Mouse (Mus musculus): ENCODE data around the gene Tbc1d2b. TPM values are rescaled to one million over a fixed set of nuclear protein-coding genes. Genes with fewer than 3 reads are reported as not detected.

Tbc1d2b gene
- polyA plus RNA-seq, 1 experiment from 2014 or later = 17.1 TPM

DNA sequence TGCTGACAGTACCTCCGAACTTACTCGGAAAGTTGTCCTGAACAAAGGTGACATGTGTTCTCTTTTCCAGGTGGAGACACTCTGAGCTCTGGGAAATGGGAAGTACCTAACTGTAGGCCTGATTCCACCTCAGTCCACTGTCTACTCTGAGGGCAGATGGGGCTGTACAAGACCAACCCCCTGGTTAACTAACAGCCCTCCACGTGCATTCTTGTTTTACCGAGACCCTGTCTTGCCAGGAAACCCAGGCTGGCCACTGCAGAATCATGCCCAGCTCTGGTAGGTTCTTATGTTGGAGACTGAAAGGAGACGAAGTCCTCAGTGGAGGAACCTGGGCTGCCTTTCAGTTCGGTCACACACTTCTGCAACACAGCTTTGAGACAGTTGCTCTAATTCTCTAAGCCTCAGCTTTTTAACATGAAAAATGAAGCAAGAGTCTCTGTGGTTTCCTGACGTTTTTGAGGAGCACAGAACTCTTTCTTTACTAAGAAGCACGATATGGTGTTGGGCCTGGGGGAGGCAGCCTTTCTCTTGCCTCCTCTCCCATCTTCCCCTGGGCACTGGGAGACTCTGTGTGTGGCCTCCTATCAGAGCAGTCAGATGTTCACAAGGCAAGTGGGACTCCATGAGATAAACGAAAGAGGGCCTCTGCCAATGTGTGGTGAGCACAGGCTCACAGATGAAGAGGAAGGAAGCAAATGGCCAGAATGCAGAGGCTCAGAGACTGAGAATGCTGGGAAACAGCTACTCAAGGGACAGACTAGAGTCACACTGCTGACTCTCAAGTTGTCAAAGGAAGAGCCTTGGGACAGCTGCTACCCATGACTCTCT, 33.2 kb downstream of the Tbc1d2b start:
- Histone ChIP-seq H3K4me1 (no peaks in the 10 kb centered on the region), H3K4me3 (replicated peaks) (no peak overlapping the region), H3K4me2 (no peak overlapping the region), H3K27me3 (replicated peaks) (no peaks in the 10 kb centered on the region), H3K9ac (no peak overlapping the region), H3K27ac (peak overlapping the region; percentile 46; the same call in 1 of the 2 replicates), H3K36me3 (no peaks in the 10 kb centered on the region), H3K9me3 (no peaks in the 10 kb centered on the region)
- WGBS = 66% methylated on average over 9 of the region's 9 CpGs
- peak; percentile 93 for ATAC-seq (ENCODE audit: insufficient read depth, low FRiP score, low read depth)

DNA sequence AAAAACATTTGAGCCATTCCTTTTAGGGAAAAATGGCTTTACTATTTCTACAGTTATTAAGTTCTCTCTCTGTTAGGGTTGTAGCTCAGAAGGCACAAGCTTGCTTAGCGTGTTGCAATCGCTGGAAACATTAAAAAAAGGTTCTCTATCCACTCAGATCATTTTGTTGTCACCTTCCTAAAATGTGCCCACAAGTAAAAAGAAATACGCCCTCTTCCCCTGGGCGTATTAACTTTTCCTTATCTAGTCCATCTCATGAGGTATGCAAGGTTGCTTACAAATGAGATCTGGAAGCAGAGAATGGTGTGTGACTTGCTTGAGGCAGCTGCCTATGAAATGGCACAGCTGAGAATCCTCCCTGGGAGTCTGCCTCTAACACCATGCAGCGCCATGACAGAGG, 33.8 kb downstream of the Tbc1d2b start:
- WGBS = 85% methylated on average over 5 of the region's 5 CpGs
- H3K36me3 ChIP-seq = no peaks in the 10 kb centered on the region
- H3K4me1 ChIP-seq = no peaks in the 10 kb centered on the region
- no peak for ATAC-seq (ENCODE audit: insufficient read depth, low FRiP score, low read depth)
- peak overlapping the region; percentile 46; the same call in 1 of the 2 replicates for H3K27ac ChIP-seq
- H3K9ac ChIP-seq = no peak overlapping the region
- no peak overlapping the region for H3K4me2 ChIP-seq
- no peaks in the 10 kb centered on the region for H3K9me3 ChIP-seq
- H3K4me3 ChIP-seq (replicated peaks) = no peak overlapping the region
- no peaks in the 10 kb centered on the region for H3K27me3 ChIP-seq (replicated peaks)

DNA sequence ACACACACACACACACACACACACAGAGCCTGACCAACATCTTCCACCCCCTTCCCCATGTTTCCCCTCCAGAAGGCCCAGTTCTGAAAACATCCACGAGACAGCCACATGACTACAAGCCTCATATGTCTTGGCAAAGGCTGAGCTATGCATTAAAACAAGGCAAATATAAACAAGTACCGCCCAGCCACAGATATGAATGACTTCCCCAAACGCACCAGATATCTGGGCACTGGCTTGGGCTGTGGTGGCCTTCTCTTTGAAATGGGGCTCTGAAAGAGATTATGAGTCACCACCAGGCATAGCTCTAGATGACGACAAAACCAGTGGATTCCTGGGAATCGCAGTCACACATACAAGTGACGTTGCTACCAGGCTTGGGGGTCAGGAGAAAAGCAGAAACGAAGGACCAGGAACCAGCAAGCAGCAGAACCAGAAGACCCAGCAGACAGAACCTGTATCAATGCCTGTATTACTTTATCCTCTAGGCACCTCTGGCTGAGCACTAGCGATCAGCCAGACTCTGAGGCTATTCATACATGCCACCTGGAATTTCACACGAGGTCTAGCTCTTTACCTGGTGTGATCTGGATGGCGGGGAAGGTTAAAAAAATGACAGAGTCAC, 35.2 kb downstream of the Tbc1d2b start:
- H3K36me3 ChIP-seq = no peaks in the 10 kb centered on the region
- H3K9ac ChIP-seq = no peak overlapping the region
- H3K4me1 ChIP-seq = no peaks in the 10 kb centered on the region
- H3K4me3 ChIP-seq (replicated peaks) = no peak overlapping the region
- 53% methylated on average over 10 of the region's 10 CpGs for WGBS
- no peak overlapping the region for H3K4me2 ChIP-seq
- ATAC-seq (ENCODE audit: insufficient read depth, low FRiP score, low read depth) = 0 out of 2 replicates have a peak, but pooled peaks have one; percentile 19
- no peak overlapping the region for H3K27ac ChIP-seq
- H3K27me3 ChIP-seq (replicated peaks) = no peaks in the 10 kb centered on the region
- no peaks in the 10 kb centered on the region for H3K9me3 ChIP-seq

DNA sequence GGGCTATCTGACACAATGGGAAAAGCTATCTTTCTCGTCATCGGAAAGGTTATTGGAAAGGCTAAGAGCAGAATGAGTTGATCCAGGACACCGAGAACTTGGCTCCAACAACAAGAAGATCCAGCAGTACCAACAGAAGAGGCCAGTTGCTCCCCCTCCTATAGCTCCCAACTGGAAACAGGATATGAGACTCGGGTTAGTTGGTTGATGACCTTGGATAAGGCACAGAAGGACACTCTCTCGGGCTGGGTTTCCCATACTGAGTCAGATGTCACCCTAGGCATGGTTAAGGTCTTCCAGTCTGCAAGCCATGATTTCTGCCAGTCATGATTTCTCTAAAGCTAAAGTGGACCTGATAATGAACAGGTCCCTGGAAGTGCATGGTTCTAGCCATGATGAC, 35.8 kb downstream of the Tbc1d2b start:
- no peaks in the 10 kb centered on the region for H3K27me3 ChIP-seq (replicated peaks)
- no peak overlapping the region for H3K4me3 ChIP-seq (replicated peaks)
- WGBS = 82% methylated on average over 5 of the region's 5 CpGs
- H3K9me3 ChIP-seq = no peaks in the 10 kb centered on the region
- no peak for ATAC-seq (ENCODE audit: insufficient read depth, low FRiP score, low read depth)
- H3K27ac ChIP-seq = no peak overlapping the region
- no peaks in the 10 kb centered on the region for H3K36me3 ChIP-seq
- no peak overlapping the region for H3K4me2 ChIP-seq
- H3K4me1 ChIP-seq = no peaks in the 10 kb centered on the region
- H3K9ac ChIP-seq = no peak overlapping the region

DNA sequence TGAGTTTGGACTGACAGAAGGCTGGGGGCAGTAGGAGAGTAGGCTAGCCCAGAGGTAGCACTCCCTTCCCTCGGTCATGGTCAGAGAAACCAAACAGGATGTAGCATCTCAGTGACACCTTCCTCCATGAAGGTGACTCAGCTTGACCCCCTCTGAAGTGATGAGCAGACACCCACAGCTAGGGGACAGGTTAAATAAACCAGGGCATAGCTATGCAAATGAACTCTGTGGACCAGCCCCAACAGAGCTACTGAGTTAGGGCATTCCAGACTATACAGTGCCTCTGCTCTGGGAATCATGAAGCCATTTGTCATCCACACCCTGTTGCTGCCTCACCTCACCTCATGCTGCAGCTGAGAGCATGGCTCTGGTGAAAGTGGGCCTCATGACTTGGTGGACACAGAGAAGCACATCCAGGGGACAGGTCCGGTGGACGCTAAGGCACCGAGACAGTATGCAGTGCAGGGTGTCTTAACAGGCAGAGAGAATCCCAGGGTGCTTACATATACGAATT, 36.6 kb downstream of the Tbc1d2b start:
- Histone ChIP-seq H3K4me3 (replicated peaks) (no peak overlapping the region), H3K27ac (no peak overlapping the region), H3K36me3 (no peaks in the 10 kb centered on the region), H3K27me3 (replicated peaks) (no peaks in the 10 kb centered on the region), H3K9ac (no peak overlapping the region), H3K9me3 (no peaks in the 10 kb centered on the region), H3K4me1 (no peaks in the 10 kb centered on the region), H3K4me2 (no peak overlapping the region)
- ATAC-seq (ENCODE audit: insufficient read depth, low FRiP score, low read depth) = no peak
- 89% methylated on average over 5 of the region's 5 CpGs for whole genome bisulfite sequencing

DNA sequence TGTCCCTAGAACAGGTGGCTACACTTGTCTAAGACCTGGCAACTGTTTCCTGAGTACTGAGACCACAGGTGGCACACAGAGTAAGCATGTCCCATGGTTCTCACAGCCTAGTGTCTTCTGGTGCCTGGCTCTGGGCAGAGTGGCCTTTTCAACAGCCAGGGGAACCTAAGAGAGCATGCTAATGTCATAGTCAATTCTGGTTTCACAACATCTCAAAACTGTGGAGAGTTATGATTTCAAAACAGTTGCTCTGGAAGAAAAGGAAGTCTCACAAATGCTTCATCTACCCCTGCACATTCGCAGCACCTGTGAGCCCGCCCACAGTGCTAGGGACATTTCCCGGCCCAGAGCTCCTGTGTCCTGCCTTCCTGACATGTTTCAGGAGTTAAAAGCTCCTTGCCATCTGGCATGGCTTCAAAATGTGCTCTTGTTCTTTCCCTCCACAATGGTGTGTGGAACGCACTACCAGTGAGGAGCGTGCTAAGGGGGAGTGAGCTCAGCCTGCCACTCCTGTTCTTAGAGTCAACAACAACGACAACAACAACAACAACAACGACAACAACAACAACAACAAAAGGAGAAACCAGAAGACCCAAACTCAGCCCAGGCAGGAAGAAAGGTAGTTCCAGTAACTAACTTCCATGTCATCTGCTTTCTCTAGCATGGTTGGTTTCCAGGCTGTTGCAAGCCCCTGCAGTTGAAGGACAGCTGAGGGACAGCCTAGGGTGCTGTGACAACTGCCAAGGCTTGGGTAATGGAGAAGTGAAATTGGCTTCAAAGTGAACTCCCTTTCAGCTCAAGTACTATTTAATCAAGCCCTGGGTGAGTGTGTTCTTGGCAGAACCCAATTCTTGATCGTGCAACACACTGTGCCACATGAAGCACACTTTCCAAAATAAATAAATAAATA, 37.6 kb downstream of the Tbc1d2b start:
- Histone ChIP-seq H3K27ac (no peak overlapping the region), H3K9ac (no peak overlapping the region), H3K27me3 (replicated peaks) (no peaks in the 10 kb centered on the region), H3K4me3 (replicated peaks) (no peak overlapping the region), H3K4me1 (no peaks in the 10 kb centered on the region), H3K36me3 (peaks cover 3% of the 10 kb centered on the region; the same call in 1 of the 2 replicates), H3K4me2 (no peak overlapping the region), H3K9me3 (no peaks in the 10 kb centered on the region)
- ATAC-seq (ENCODE audit: insufficient read depth, low FRiP score, low read depth) = no peak
- WGBS = 75% methylated on average over 8 of the region's 8 CpGs

DNA sequence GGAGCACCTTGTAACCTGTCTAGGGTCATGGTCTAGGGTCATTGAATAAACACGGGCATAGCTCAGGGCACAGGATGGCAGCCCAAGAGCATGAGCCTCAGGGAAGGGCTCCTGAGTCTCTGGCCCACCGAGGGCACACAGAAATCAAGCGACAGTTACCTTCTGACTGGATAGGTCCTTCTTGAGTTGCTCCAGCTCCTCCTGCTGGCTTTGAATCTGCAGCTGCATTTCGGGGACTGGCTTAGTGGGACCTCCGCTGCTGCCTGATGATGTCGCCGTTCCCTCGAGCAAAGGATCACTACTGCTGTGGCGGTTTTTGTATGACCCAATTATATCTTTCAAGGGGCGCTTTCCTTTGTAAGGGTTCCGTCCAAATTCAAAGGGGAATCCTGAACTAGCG, 43.4 kb downstream of the Tbc1d2b start:
- Histone ChIP-seq H3K27me3 (replicated peaks) (no peaks in the 10 kb centered on the region), H3K4me2 (no peak overlapping the region), H3K9ac (no peak overlapping the region), H3K9me3 (no peaks in the 10 kb centered on the region), H3K36me3 (peaks cover 23% of the 10 kb centered on the region), H3K4me3 (replicated peaks) (no peak overlapping the region), H3K4me1 (no peaks in the 10 kb centered on the region), H3K27ac (0 out of 2 replicates have a peak overlapping the region, but pooled peaks have one; percentile 21)
- ATAC-seq (ENCODE audit: insufficient read depth, low FRiP score, low read depth) = no peak
- WGBS = 75% methylated on average over 12 of the region's 12 CpGs

DNA sequence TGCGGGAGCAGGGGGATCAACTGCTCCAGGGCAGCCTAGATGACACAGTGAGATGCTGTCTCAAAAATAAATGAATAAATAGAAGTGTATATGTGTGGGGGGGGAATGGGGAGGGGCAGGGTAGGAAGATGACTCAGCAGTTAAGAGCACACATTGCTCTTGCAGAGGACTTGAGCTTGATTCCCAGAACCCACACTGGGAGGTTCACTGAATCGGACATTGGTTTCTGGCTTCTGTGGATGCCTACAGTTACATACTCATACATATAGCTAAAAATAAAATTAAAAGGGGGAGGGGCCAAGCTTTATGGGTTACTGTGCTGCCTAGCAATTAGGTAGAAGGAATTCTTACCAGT, 43.9 kb downstream of the Tbc1d2b start:
- no peaks in the 10 kb centered on the region for H3K9me3 ChIP-seq
- no peak overlapping the region for H3K9ac ChIP-seq
- no peaks in the 10 kb centered on the region for H3K27me3 ChIP-seq (replicated peaks)
- no peaks in the 10 kb centered on the region for H3K4me1 ChIP-seq
- no peak for ATAC-seq (ENCODE audit: insufficient read depth, low FRiP score, low read depth)
- 87% methylated on average over 2 of the region's 2 CpGs for WGBS
- H3K4me2 ChIP-seq = no peak overlapping the region
- no peak overlapping the region for H3K4me3 ChIP-seq (replicated peaks)
- peaks cover 28% of the 10 kb centered on the region for H3K36me3 ChIP-seq
- 0 out of 2 replicates have a peak overlapping the region, but pooled peaks have one; percentile 21 for H3K27ac ChIP-seq

DNA sequence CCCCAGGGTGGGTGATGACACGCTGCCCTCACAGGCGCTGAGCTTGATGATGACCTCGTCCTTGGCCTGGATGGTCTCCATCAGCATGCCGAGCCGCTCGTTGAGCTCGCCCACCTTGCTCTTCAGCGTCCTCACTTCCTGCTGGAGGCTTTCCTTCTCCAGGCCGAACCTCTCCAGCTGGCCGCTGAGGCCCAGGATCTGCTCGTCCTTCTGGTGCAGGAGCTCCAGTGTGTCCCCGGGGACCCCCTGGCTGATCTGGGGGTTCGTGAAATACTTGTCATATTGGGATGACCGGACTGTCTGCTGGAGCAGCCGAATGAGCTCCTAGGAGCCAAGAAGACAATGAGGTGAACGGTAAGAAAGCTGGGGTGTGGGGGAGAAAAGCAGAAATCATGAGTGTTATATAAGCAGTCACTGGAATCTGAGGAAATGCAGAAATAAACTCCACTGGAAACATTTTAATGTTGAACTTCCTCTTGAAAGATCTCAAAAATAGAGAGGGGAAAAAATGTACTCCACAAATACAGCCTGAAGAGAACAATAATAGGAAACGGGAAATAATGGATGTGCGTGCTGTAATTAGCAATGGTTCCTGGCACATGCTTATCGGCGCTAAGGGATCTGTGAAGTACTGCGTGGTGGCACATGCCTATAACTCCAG, 44.4 kb downstream of the Tbc1d2b start:
- no peaks in the 10 kb centered on the region for H3K27me3 ChIP-seq (replicated peaks)
- no peak overlapping the region for H3K4me3 ChIP-seq (replicated peaks)
- H3K4me1 ChIP-seq = no peaks in the 10 kb centered on the region
- peaks cover 28% of the 10 kb centered on the region for H3K36me3 ChIP-seq
- no peak for ATAC-seq (ENCODE audit: insufficient read depth, low FRiP score, low read depth)
- H3K27ac ChIP-seq = peak overlapping the region; percentile 21; the same call in 1 of the 2 replicates
- WGBS = 83% methylated on average over 21 of the region's 21 CpGs
- H3K4me2 ChIP-seq = no peak overlapping the region
- H3K9ac ChIP-seq = no peak overlapping the region
- H3K9me3 ChIP-seq = no peaks in the 10 kb centered on the region

DNA sequence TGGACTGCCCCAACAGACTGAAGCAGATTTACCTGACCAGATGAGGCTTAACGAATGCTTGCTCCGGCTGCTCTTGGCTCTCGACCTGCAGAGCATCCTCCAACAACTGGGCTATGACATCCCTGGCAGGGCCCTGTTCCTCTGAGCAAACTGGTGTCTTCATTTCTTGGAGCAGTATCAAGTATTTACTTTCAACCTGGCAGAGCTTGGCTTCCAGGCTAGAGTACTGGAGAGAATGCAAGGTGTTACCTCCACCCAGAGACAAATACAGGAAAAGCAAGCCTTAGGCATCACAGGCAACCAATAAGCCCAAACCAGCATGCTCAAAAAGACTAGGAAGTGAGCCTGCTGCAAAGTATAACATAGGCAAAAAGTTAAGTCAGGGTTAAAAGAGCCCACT, 48.3 kb downstream of the Tbc1d2b start:
- no peak overlapping the region for H3K4me2 ChIP-seq
- 88% methylated on average over 3 of the region's 3 CpGs for WGBS
- peaks cover 39% of the 10 kb centered on the region for H3K36me3 ChIP-seq
- no peaks in the 10 kb centered on the region for H3K27me3 ChIP-seq (replicated peaks)
- no peak overlapping the region for H3K4me3 ChIP-seq (replicated peaks)
- no peak for ATAC-seq (ENCODE audit: insufficient read depth, low FRiP score, low read depth)
- H3K9me3 ChIP-seq = no peaks in the 10 kb centered on the region
- H3K27ac ChIP-seq = no peak overlapping the region
- H3K9ac ChIP-seq = no peak overlapping the region
- no peaks in the 10 kb centered on the region for H3K4me1 ChIP-seq

DNA sequence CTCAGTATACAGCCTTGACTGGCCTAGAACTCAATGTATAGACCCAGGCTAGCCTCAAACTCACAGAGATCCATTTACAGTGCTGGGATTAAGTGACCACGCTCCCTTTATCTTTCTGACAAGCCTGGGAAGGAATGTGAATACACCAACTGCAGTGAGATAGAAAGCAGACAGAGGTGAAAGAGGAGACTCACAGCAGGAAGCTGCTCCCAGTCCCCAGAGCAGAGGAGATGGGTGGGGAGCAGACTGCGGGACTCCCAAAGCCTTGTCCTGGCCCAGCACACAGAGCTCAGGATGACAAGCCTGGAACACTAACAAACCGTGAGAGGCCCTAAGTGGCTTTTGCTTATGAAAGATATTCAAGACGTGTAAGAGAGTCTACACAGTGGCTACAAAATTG, 53.1 kb downstream of the Tbc1d2b start:
- no peak overlapping the region for H3K4me3 ChIP-seq (replicated peaks)
- no peaks in the 10 kb centered on the region for H3K4me1 ChIP-seq
- no peak overlapping the region for H3K4me2 ChIP-seq
- H3K27me3 ChIP-seq (replicated peaks) = no peaks in the 10 kb centered on the region
- no peak overlapping the region for H3K27ac ChIP-seq
- no peak overlapping the region for H3K9ac ChIP-seq
- WGBS = 60% methylated on average over 4 of the region's 4 CpGs
- no peaks in the 10 kb centered on the region for H3K9me3 ChIP-seq
- no peak for ATAC-seq (ENCODE audit: insufficient read depth, low FRiP score, low read depth)
- H3K36me3 ChIP-seq = peaks cover 40% of the 10 kb centered on the region

Data from stomach, embryonic 15.5 days (tissue).